In genomic region chr15:84284059-84284458, GRCm38 (mm10) we compare ENCODE assay signal across 10 mouse cellular contexts. TPM values are rescaled to one million over a fixed set of nuclear protein-coding genes. Genes with fewer than 3 reads are reported as not detected.
DNase-seq lines count a peak whose midpoint lies in the region; ATAC-seq and TF ChIP-seq lines count a peak whose summit lies in the region.
"Had no signal": no experiment of that assay in that cellular context is flagged by ENCODE, and none has a peak within 500 bp of the region (broad histone marks: within the 10 kb centered on the region; RNA-seq: fewer than 3 reads in every experiment).

No protein-coding gene starts in this region.

- 59% methylated on average over 5 of the region's 5 CpGs for WGBS in bone marrow, adult 2 months
- 58% methylated on average over 5 of the region's 5 CpGs for WGBS in forebrain, embryonic 16.5 days

- H3K4me1 ChIP-seq in bone marrow, adult 2 months (ENCODE audit: control insufficient read depth, insufficient read depth, low read length): no peaks in the 10 kb centered on the region; the same call in 1 of the 2 replicates
- H3K4me1 ChIP-seq in forebrain, embryonic 16.5 days (replicated peaks; ENCODE audit: control insufficient read depth, insufficient read depth, low read length): no peaks in the 10 kb centered on the region

- TF ChIP-seq POLR2A in bone marrow, adult 2 months (IDR thresholded peaks at IDR 0.05; ENCODE audit: borderline replicate concordance, control insufficient read depth, low read depth, low read length): no peak

- intact Hi-C loops in left cerebral cortex, postnatal 36 days (cut with DNase I): no loop called here

- peak; percentile 14 for DNase-seq in cerebellum, adult 11 months
- peak; percentile 31 to 47 for DNase-seq in left cerebral cortex, adult 18-20 months (ENCODE audit: low spot score in 2 of 2)
- DNase-seq in left cerebral cortex, postnatal 36 days (ENCODE audit: low spot score in 2 of 2): no peak
- DNase-seq in kidney, postnatal 14 days: peak; percentile 38
- peak; percentile 25 to 71 for DNase-seq in spleen, adult 18-20 months

- ATAC-seq in cerebellum, adult (ENCODE audit: insufficient number of reproducible peaks, low FRiP score, low TSS enrichment): no peak
- ATAC-seq in forebrain, embryonic 16.5 days: no peak

- H3K4me2 ChIP-seq in forebrain, embryonic 16.5 days (ENCODE audit: low read length): no peak overlapping the region
- H3K4me2 ChIP-seq: heart, embryonic 13.5 days had no signal

- H3K27me3 ChIP-seq in forebrain, embryonic 16.5 days (replicated peaks; ENCODE audit: control insufficient read depth, insufficient read depth, low read length): no peaks in the 10 kb centered on the region
- H3K27me3 ChIP-seq: heart, embryonic 13.5 days; megakaryocyte, embryonic 14.5 days had no signal

- H3K27ac ChIP-seq in bone marrow, adult 2 months (ENCODE audit: control insufficient read depth, insufficient read depth, low read depth, low read length, poor library complexity): no peak overlapping the region
- H3K27ac ChIP-seq in forebrain, embryonic 16.5 days (ENCODE audit: low read length): no peak overlapping the region
- H3K27ac ChIP-seq: heart, embryonic 13.5 days had no signal

- no peak overlapping the region for H3K9ac ChIP-seq in forebrain, embryonic 16.5 days (replicated peaks; ENCODE audit: low read depth, low read length)
- H3K9ac ChIP-seq: heart, embryonic 13.5 days had no signal

- TF ChIP-seq CTCF in bone marrow, adult 2 months (IDR thresholded peaks at IDR 0.05; ENCODE audit: control insufficient read depth, insufficient read depth, low read length): peak; percentile 83

- no peaks in the 10 kb centered on the region for H3K36me3 ChIP-seq in forebrain, embryonic 16.5 days (ENCODE audit: control insufficient read depth, insufficient read depth)

- H3K4me3 ChIP-seq in bone marrow, adult 2 months (replicated peaks; ENCODE audit: control insufficient read depth, low read depth, low read length): no peak overlapping the region
- no peak overlapping the region for H3K4me3 ChIP-seq in forebrain, embryonic 16.5 days (replicated peaks; ENCODE audit: low read length)
- H3K4me3 ChIP-seq: heart, embryonic 13.5 days; megakaryocyte, embryonic 14.5 days had no signal

- no peaks in the 10 kb centered on the region for H3K9me3 ChIP-seq in forebrain, embryonic 16.5 days (ENCODE audit: control insufficient read depth, low read length)
- H3K9me3 ChIP-seq: heart, embryonic 13.5 days; megakaryocyte, embryonic 14.5 days had no signal

RNA-seq across cellular contexts. Expression of gene Parvg, which starts 39.8 kb away (rescaled TPM):
- 10 to 100 TPM; 12.5 to 14.9 TPM for total RNA-seq in left cerebral cortex, adult 18-20 months (2021)
- 1 to 10 TPM; 5.6 to 8.6 TPM for total RNA-seq in left cerebral cortex, postnatal 36 days (2021)
- polyA plus RNA-seq in bone marrow, adult 2 months (2011; ENCODE audit: insufficient read depth, insufficient read length, low replicate concordance, missing spikeins): 25.8 and 35.4 TPM in 2 replicates
- 0.84 and 1.0 TPM in 2 replicates for polyA plus RNA-seq in forebrain, embryonic 16.5 days (2015; fragmentation: Nextera tagmentation; extraction: Ambion mirVana)

RNA-seq across cellular contexts. Expression of gene Parvb, which starts 52.2 kb away (rescaled TPM):
- total RNA-seq in left cerebral cortex, adult 18-20 months (2021): 10 to 100 TPM; 14.7 to 24.5 TPM
- total RNA-seq in left cerebral cortex, postnatal 36 days (2021): 10 to 100 TPM; 21.4 to 26.7 TPM
- 85.2 and 120 TPM in 2 replicates for polyA plus RNA-seq in bone marrow, adult 2 months (2011; ENCODE audit: insufficient read depth, insufficient read length, low replicate concordance, missing spikeins)
- polyA plus RNA-seq in forebrain, embryonic 16.5 days (2015; fragmentation: Nextera tagmentation; extraction: Ambion mirVana): 2.2 and 2.8 TPM in 2 replicates

Comparison
In these comparisons a context has a peak if more than half of its experiments do, and no peak if none do; other contexts are left out.
1. DNase-seq: peak in cerebellum, adult 11 months (single experiment), left cerebral cortex, adult 18-20 months (2 of 2), kidney, postnatal 14 days (single experiment) and spleen, adult 18-20 months (2 of 2); none in left cerebral cortex, postnatal 36 days (0 of 2).